Mouse (Mus musculus) B cell, adult 2 months (primary cell): ENCODE measurements around the gene Otulin.

Experiments used
- DNase-seq, 2 experiments: peaks; one replicate each; pipeline ENCODE4 v3.0.0; 2022

Otulin gene

GRCm38 (mm10) chr15:27548110-27548509 is 82.4 kb downstream of the Otulin start:
- no peak for DNase-seq

GRCm38 (mm10) chr15:27545203-27545602 is 85.3 kb downstream of the Otulin start:
- no peak for DNase-seq

GRCm38 (mm10) chr15:27539745-27540144 is 90.7 kb downstream of the Otulin start:
- no peak for DNase-seq

GRCm38 (mm10) chr15:27537519-27538223 is 92.8 kb downstream of the Otulin start:
- DNase-seq: no peak

- no peak for DNase-seq
Observed at GRCm38 (mm10) chr15:27536771-27537170, 93.7 kb downstream of the Otulin start.

- no peak for DNase-seq
Observed at GRCm38 (mm10) chr15:27536186-27536585, 94.3 kb downstream of the Otulin start.

- no peak for DNase-seq
Observed at GRCm38 (mm10) chr15:27535681-27536080, 94.8 kb downstream of the Otulin start.

GRCm38 (mm10) chr15:27533036-27533435 is 97.5 kb downstream of the Otulin start:
- no peak for DNase-seq

GRCm38 (mm10) chr15:27530023-27530422 is 100.5 kb downstream of the Otulin start:
- DNase-seq: no peak

GRCm38 (mm10) chr15:27528896-27529295 is 101.6 kb downstream of the Otulin start:
- DNase-seq: no peak

GRCm38 (mm10) chr15:27525233-27526005 is 105.1 kb downstream of the Otulin start:
- DNase-seq: no peak

- no peak for DNase-seq
Observed at GRCm38 (mm10) chr15:27519857-27520256, 110.6 kb downstream of the Otulin start.

GRCm38 (mm10) chr15:27518026-27518425 is 112.5 kb downstream of the Otulin start:
- DNase-seq: no peak

GRCm38 (mm10) chr15:27516927-27517326 is 113.6 kb downstream of the Otulin start:
- DNase-seq: no peak

- no peak for DNase-seq
Observed at GRCm38 (mm10) chr15:27508982-27509381, 121.5 kb downstream of the Otulin start.

GRCm38 (mm10) chr15:27508169-27508568 is 122.3 kb downstream of the Otulin start:
- DNase-seq: no peak

GRCm38 (mm10) chr15:27506893-27507596 is 123.4 kb downstream of the Otulin start:
- DNase-seq: no peak

GRCm38 (mm10) chr15:27506127-27506886 is 124.2 kb downstream of the Otulin start:
- DNase-seq: no peak

- no peak for DNase-seq
Observed at GRCm38 (mm10) chr15:27503801-27504730, 126.4 kb downstream of the Otulin start.

GRCm38 (mm10) chr15:27503221-27503620 is 127.3 kb downstream of the Otulin start:
- DNase-seq: no peak

GRCm38 (mm10) chr15:27502338-27502737 is 128.2 kb downstream of the Otulin start:
- DNase-seq: no peak

GRCm38 (mm10) chr15:27500390-27500789 is 130.1 kb downstream of the Otulin start:
- DNase-seq: no peak
